Mouse (Mus musculus) liver (tissue): ENCODE results near the gene Mrpl18.
"Not testable (repeated sequence)": the region's sequence is repeated elsewhere in the genome, so short reads cannot be mapped to it uniquely, and the experiment has no call there.

Experiments
- DNase-seq: peaks from one replicate; pipeline ENCODE4 v3.0.0-alpha.2; 2020; ENCODE audit warnings: mixed read lengths

Mrpl18 gene

GRCm38 (mm10) chr17:12909361-12910280 lies 6.5 kb downstream of the Mrpl18 start, which contains the start of gene Pnldc1:
Gene Pnldc1 (minus strand): TSS chr17:12910230.
- no peak for DNase-seq

- no peak for DNase-seq
Measured at GRCm38 (mm10) chr17:12906436-12906835, 9.7 kb downstream of the Mrpl18 start.

- no peak for DNase-seq
Measured at GRCm38 (mm10) chr17:12905810-12906209, 10.3 kb downstream of the Mrpl18 start.

- no peak for DNase-seq
Measured at GRCm38 (mm10) chr17:12904349-12904748, 11.8 kb downstream of the Mrpl18 start.

GRCm38 (mm10) chr17:12903372-12904333 lies 12.5 kb downstream of the Mrpl18 start:
- DNase-seq: no peak

- no peak for DNase-seq
Measured at GRCm38 (mm10) chr17:12902291-12902690, 13.9 kb downstream of the Mrpl18 start.

GRCm38 (mm10) chr17:12898607-12899006 lies 17.5 kb downstream of the Mrpl18 start:
- not testable (repeated sequence) for DNase-seq

- DNase-seq: no peak
Measured at GRCm38 (mm10) chr17:12897674-12898073, 18.5 kb downstream of the Mrpl18 start.

- no peak for DNase-seq
Measured at GRCm38 (mm10) chr17:12892033-12892432, 24.1 kb downstream of the Mrpl18 start.

- DNase-seq: no peak
Measured at GRCm38 (mm10) chr17:12891054-12891453, 25.1 kb downstream of the Mrpl18 start.

GRCm38 (mm10) chr17:12887021-12887775 lies 28.9 kb downstream of the Mrpl18 start:
- DNase-seq: no peak

GRCm38 (mm10) chr17:12886620-12887019 lies 29.5 kb downstream of the Mrpl18 start:
- DNase-seq: no peak

GRCm38 (mm10) chr17:12881216-12881615 lies 34.9 kb downstream of the Mrpl18 start:
- no peak for DNase-seq

GRCm38 (mm10) chr17:12880178-12880577 lies 36.0 kb downstream of the Mrpl18 start:
- DNase-seq: peak; percentile 76

GRCm38 (mm10) chr17:12875734-12876133 lies 40.4 kb downstream of the Mrpl18 start, which contains the start of gene Mrgprh:
Gene Mrgprh (plus strand): TSS chr17:12876034.
- no peak for DNase-seq

- no peak for DNase-seq
Measured at GRCm38 (mm10) chr17:12872275-12873028, 43.7 kb downstream of the Mrpl18 start.

GRCm38 (mm10) chr17:12868640-12869039 lies 47.5 kb downstream of the Mrpl18 start:
- no peak for DNase-seq

- DNase-seq: no peak
Measured at GRCm38 (mm10) chr17:12868043-12868442, 48.1 kb downstream of the Mrpl18 start, which contains the start of gene Mas1. Gene Mas1 (minus strand): TSS chr17:12868143.

- no peak for DNase-seq
Measured at GRCm38 (mm10) chr17:12866853-12867252, 49.3 kb downstream of the Mrpl18 start.

GRCm38 (mm10) chr17:12865407-12865806 lies 50.7 kb downstream of the Mrpl18 start:
- DNase-seq: no peak

- DNase-seq: no peak
Measured at GRCm38 (mm10) chr17:12864111-12864510, 52.0 kb downstream of the Mrpl18 start.
